Mouse (Mus musculus) ES-Bruce4 (cell line): Measurements from ENCODE around the gene Wrap73.

Source experiments
- CTCF ChIP-seq: IDR thresholded peaks from one replicate; pipeline ENCODE4 v1.8.1; 2011; ENCODE audit warnings: low read depth, low read length
- POLR2A ChIP-seq: IDR thresholded peaks from one replicate; pipeline ENCODE4 v1.8.1; 2011; ENCODE audit warnings: low read length; ENCODE audit not compliant: insufficient read depth

DNA sequence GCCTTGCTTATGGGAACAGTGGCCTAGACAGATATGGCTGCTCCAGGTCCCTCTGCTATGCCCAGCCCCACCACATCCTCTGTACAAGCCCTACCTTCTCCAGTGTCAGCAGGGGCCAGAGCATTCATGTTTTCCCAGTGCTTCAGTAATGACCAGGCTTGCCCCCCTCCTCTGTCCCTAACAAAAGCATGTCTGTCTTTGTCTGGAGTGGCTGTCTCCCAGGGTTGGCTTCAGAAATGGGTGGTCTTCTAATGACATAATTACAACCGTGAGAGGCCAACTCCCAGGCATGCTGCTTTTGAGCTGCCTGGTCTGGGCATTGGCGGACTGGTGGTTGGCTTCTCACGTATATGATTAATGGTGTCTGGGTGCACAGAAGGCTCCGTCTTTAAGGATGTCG, 59.3 kb downstream of the Wrap73 start:
- no peak for TF ChIP-seq CTCF
- no peak for TF ChIP-seq POLR2A
